Mouse (Mus musculus) MEL (cell line): ENCODE data around the gene Btaf1.

Experiments used
- MAX ChIP-seq: IDR thresholded peaks from 2 replicates; pipeline ENCODE4 v1.6.1; 2011; ENCODE audit warnings: low read length, improper control_type of control experiment
- MYC ChIP-seq: IDR thresholded peaks from 2 replicates; pipeline ENCODE4 v1.6.1; 2011; ENCODE audit warnings: low read depth, mild to moderate bottlenecking, low read length, improper control_type of control experiment, moderate library complexity
- POLR2A ChIP-seq, 2 experiments: IDR thresholded peaks; 2 replicates each; pipeline ENCODE4 v1.6.1; 2011 to 2012; ENCODE audit warnings: low read length in 2 of 2, mild to moderate bottlenecking in 2 of 2, control low read depth in 1 of 2, improper control_type of control experiment in 1 of 2, low read depth in 1 of 2, moderate library complexity in 1 of 2; ENCODE audit not compliant: control insufficient read depth in 1 of 2, insufficient read depth in 1 of 2, poor library complexity in 1 of 2

DNA sequence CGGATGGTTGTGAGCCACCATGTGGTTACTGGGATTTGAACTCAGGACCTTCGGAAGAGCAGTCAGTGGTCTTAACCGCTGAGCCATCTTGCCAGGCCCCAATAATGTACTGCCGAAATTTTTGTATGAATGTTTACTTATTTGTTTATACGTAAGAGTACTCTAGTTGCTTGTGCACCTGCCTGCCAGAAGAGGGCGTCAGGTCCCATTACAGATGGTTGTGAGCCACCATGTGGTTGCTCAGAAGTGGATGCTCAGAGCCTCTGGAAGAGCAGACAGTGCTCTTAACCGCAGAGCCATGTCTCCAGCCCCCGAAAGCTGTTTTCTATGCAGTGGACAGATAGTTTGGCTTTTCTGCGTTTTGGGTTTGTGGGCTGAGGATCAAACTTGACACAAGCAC lies 28.1 kb upstream of the Btaf1 start:
- no peak for TF ChIP-seq POLR2A (IDR thresholded peaks at IDR 0.05; ENCODE audit: control insufficient read depth in 1 of 2, insufficient read depth in 1 of 2, low read depth in 1 of 2, low read length in 2 of 2, poor library complexity in 1 of 2)
- no peak for TF ChIP-seq MAX
- peak; percentile 46; the same call in 1 of the 2 replicates for TF ChIP-seq MYC
